Mouse (Mus musculus): ENCODE data around the gene Emc10.

Gene Emc10

GRCm38 (mm10) chr7:44495992-44496770, at the start of gene Emc10, which contains the start of gene Fam71e1:
Gene Emc10, minus strand, starts transcription at chr7:44496529.
Gene Fam71e1, plus strand, starts transcription at chr7:44496581.
- DNase-seq (ENCODE audit: low read depth, low spot score) = peak; percentile 100

GRCm38 (mm10) chr7:44543071-44543470, 46.7 kb upstream of the Emc10 start:
- no peak for DNase-seq (ENCODE audit: low read depth, low spot score)

GRCm38 (mm10) chr7:44542555-44542954, 46.2 kb upstream of the Emc10 start:
- no peak for DNase-seq (ENCODE audit: low read depth, low spot score)

GRCm38 (mm10) chr7:44538756-44539624, 42.7 kb upstream of the Emc10 start:
- no peak for DNase-seq (ENCODE audit: low read depth, low spot score)

DNA sequence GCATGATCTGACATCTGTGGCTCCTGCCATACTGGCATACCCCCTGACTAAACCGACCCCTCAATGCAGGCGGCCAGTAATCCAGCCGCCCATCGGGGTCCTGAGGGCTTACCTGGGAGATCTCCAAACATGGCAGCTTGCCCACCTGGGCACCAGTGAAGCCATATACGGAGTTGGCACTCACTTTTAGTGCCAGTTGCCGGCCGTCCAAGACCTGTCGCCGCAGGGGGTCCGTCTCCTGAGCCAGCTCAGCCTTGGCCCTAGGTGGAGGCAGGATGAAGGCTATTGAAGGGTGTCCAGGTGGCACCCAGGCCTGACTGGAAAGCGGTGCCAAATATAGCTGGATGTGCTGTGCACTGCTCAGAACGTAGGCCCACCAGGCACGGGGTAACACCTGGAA, 41.2 kb upstream of the Emc10 start:
- DNase-seq (ENCODE audit: low read depth, low spot score) = no peak

- DNase-seq (ENCODE audit: low read depth, low spot score) = no peak
Observed at GRCm38 (mm10) chr7:44537009-44537408, 40.7 kb upstream of the Emc10 start.

- no peak for DNase-seq (ENCODE audit: low read depth, low spot score)
Observed at GRCm38 (mm10) chr7:44536590-44536968, 40.2 kb upstream of the Emc10 start.

GRCm38 (mm10) chr7:44535657-44536589, 39.6 kb upstream of the Emc10 start:
- DNase-seq (ENCODE audit: low read depth, low spot score) = no peak

DNA sequence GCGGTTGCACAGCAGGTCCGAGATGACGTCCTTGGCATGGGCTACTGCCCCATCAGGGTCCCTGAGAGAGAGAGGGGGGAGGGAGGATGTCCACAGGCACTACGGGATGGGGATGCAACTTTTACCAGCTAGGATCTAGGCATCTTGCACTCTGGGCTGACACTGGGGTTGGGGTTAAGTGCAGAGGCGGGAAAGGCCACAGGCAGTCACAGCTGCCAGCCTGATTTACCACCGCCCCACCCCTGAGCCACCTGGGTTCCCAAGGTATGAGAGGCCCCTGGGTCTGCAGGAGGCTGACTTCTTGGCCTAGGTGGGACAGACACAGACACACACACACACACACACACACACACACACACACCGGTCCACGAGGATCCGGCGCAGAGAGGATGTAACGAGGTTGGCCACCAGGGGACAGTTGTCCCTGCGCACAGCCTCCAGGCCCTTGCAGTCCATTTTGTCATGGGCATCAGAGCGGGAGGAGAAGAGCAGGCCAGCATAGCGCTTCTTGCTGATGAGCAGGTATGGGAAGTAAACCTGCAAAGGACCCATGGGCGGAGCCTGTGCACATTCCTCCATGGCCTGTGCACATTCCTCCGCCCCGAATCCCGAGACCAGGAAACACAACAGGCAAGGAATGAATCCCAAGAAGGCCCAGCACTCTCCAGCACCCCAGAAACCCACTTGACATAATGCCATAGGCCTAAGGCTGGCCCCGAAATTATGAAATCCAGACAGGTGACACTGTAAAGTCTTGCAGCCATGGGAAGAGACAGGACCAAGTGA, 38.5 kb upstream of the Emc10 start:
- no peak for DNase-seq (ENCODE audit: low read depth, low spot score)

GRCm38 (mm10) chr7:44534242-44534641, 37.9 kb upstream of the Emc10 start:
- no peak for DNase-seq (ENCODE audit: low read depth, low spot score)

DNA sequence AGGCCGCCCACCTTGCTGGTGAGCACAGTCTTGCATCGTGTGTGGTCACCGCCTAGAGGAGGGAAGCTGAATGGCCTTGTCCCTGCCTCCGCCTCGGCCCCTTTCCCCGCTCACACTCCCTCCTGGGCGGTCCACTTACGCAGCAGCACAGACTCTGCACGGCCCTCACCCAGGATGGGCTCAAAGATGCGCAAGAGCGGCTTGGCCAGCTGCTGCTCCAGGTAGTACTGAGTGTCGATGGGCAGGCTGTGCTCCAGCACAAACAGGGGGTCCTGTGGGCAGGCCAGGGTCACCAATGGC, 37.4 kb upstream of the Emc10 start:
- DNase-seq (ENCODE audit: low read depth, low spot score) = no peak

DNA sequence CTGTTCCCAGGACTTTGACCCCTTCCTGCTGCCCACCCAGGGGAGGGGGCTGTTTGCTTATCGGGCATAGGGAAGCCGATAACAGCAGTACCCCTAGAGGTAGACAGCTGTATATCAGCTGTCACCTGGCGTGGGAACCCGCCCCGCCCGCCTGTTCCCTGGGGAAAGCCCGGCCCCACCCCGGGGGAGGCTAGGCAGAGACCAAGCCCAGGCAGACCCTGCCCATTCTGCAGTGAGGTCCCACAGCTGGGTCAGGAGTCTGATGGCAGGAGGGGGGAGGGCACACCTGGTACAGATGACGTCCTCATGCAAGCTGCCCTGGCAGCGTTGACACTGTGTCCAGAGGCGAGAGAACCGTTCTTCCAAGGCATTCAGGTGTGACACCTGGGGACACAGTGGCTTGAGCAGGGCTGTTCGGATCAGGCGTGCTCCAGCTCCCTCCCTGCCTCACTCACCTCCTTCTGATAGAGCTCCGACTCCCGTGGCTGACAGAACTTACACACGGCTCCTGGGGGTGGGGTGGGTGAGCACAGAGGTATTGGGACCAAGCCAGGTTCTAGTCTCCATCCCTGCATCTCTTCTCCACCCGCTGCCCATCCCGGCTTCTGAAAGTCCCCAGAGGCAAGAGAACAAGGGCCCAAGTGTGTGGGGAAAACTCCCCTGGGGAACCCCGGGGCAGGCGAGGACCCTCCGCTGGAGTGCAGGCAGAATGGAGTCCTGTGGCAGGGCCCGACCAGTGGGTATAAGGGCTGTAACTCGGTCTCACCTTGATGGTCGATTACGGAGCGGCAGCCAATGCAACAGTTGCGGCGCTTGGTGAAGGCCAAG, 36.8 kb upstream of the Emc10 start:
- no peak for DNase-seq (ENCODE audit: low read depth, low spot score)

DNA sequence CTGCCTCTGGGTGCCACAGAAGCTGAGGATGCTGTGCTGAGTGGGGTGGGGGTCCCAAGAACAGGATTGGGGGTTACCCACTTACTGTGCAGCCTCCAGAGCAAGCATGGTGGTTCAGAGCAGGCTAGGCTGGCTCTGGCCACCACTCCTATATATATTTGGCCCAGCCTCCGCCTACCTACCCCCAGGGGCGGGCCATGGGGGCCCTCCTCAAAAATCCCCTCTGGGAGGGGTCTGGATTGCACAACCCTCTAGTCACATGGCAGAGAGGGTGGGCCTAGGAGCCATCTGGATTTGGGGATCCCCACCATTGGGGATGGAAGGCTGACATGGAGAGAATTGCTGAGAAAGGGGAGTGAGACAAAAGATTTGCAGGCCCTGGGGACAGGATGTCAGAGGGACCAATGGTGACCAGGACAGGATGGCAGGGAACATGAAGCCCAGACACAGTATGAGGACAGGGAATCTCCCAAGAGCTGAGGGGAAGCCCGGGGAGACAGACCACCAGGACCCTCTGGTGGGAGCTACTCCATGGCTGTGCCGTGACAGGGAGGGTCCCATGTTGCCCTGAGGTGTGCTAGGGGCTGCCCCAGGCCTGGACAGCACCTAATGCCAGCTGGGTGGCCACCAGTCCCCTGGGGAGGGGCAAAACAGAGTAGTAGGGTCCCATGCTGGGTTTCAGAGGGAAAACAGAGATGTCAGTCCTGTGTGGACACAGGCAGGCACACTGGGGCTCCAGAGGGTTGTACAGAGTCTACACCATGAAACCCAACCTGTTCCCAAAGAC, 35.8 kb upstream of the Emc10 start, which contains the start of gene Spib:
Gene Spib, minus strand, starts transcription at position 126 of the 787 bp plus-strand sequence.
- DNase-seq (ENCODE audit: low read depth, low spot score) = no peak

DNA sequence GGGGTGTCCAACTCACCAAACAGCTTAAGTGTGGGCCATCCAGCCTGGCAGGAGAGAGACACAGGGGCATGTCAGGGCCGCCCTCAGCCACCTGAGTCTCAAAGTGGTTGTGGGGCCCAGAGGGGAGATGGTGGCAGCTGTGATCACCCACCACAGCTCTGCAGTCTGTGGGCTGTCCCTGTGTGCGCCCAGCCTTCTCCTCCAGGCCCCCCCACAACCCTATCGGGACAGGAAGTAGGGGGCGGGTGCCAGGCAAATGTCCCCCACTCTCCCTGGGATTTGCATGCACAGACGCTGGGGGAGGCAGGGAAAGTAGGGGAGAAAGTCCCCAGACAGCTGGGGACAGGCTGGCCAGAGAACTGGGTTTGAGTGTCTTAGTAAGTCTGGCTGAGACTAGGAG, 34.9 kb upstream of the Emc10 start:
- DNase-seq (ENCODE audit: low read depth, low spot score) = no peak

GRCm38 (mm10) chr7:44530507-44530906, 34.2 kb upstream of the Emc10 start:
- DNase-seq (ENCODE audit: low read depth, low spot score) = no peak

DNA sequence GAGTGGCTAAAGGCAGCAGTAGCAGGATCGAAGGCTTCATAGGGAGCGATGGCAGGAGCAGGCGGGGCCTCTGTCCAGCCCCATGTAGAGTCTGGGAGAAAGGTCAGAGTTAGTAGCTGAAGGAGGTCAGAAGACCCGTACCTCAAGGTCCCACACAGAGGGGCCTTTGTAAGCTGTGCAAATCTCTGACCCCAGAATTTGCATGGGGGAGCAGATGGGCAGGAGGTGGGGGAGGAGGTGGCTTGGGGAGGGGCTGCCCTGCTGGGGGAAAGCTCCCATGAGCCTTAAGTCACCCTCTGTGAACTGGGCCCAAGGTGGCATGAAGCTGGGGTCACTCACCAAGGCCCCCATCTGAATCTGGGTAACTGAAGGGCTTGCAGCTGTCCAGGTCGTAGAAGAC, 33.2 kb upstream of the Emc10 start:
- no peak for DNase-seq (ENCODE audit: low read depth, low spot score)

DNA sequence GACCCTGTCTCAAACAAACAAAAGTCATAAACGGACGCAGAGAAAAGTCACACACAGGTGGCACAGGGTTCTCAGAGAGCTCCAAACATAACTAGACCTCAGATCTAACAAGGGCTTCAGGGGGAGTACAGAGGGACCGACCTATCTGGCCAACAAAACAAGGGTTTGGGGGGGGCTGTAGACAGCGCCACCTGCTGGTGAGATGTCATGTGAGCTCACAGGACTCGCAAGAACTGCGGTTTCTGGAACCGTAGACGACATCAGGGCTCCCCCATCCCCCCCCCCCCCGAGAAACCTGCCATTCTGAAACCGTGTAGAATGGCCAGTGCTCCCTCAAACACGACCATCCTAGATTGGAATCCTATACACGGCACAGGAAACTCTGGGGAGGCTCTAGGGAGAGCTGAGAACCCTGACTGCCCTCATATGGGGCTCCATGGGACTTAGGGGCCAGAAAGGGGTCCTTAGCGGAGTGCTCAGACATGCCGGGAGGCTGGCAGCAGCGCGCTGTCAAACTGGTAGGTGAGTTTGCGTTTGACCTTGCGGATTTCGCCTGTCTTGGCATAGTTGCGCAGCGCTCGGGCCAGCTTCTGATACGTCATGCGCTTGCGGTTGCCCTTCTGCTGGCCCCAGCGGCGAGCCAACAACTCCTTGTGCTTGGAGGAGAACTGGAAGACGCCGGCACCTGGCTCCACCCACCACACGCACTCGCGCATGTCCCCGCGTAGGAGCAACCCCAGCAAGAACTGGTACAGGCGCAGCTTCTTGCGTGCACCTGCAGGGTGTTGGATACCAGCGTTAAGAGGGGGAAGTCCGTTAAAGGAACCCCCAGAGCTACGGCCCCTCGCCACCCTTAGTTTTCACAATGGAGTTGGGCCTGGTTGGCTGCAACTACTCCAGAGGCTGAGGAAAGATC, 31.4 kb upstream of the Emc10 start:
- DNase-seq (ENCODE audit: low read depth, low spot score) = peak; percentile 77

Data from mesoderm, embryonic 11.5 days (tissue).